Mouse (Mus musculus) kidney, postnatal 0 days (tissue): ENCODE results near the gene Olfml1. TPM values are rescaled to one million over a fixed set of nuclear protein-coding genes. Genes with fewer than 3 reads are reported as not detected.

Source experiments
- ATAC-seq: fragments of 200-750 bp; cut with Nextera tagmentation; replicated peaks from 2 replicates; pipeline ENCODE4 v1.8.0; 2017; ENCODE audit warnings: low read depth, moderate number of reproducible peaks, moderate TSS enrichment, moderate library complexity; ENCODE audit not compliant: low FRiP score
- DNase-seq: peaks from one replicate; pipeline ENCODE4 v3.0.0-alpha.2; 2016; ENCODE audit warnings: low spot score
- H3K27ac ChIP-seq: fragments of 300-500 bp; sonication (generic); 2 replicates; pipeline ENCODE4 v1.5.1; 2014; ENCODE audit warnings: mild to moderate bottlenecking
- H3K27me3 ChIP-seq: fragments of 300-500 bp; sonication (generic); 2 replicates; pipeline ENCODE4 v1.6.1; 2014; ENCODE audit warnings: low read length, mixed read lengths; ENCODE audit not compliant: insufficient read depth
- H3K36me3 ChIP-seq: fragments of 300-500 bp; sonication (generic); 2 replicates; pipeline ENCODE4 v1.6.1; 2014; ENCODE audit warnings: low read length, mixed read lengths; ENCODE audit not compliant: insufficient read depth
- H3K4me1 ChIP-seq: fragments of 300-500 bp; sonication (generic); replicated peaks from 2 replicates; pipeline ENCODE4 v1.6.1; 2014; ENCODE audit warnings: antibody characterized with exemption, low read length, mixed read lengths; ENCODE audit not compliant: insufficient read depth
- H3K4me2 ChIP-seq: fragments of 300-500 bp; sonication (generic); 2 replicates; pipeline ENCODE4 v1.6.1; 2014; ENCODE audit warnings: mild to moderate bottlenecking, low read length, moderate library complexity, mixed read lengths
- H3K4me3 ChIP-seq: fragments of 300-500 bp; sonication (generic); replicated peaks from 2 replicates; pipeline ENCODE4 v1.5.1; 2014; ENCODE audit warnings: low read depth, low read length
- H3K9ac ChIP-seq: fragments of 300-500 bp; sonication (generic); 2 replicates; pipeline ENCODE4 v1.6.1; 2014; ENCODE audit warnings: low read depth, low read length
- H3K9me3 ChIP-seq: fragments of 300-500 bp; sonication (generic); replicated peaks from 2 replicates; pipeline ENCODE4 v1.6.1; 2016; ENCODE audit warnings: low read length, inconsistent platforms, mixed read lengths
- CTCF ChIP-seq: IDR thresholded peaks from 2 replicates; pipeline ENCODE4 v1.5.1; 2016; ENCODE audit warnings: antibody characterized with exemption, low read depth, mild to moderate bottlenecking, moderate library complexity
- WGBS: fragments of 180-500 bp; shearing (Covaris S2); extraction: QIAGEN DNeasy Blood & Tissue Kit; methylation state at CpG from one replicate; pipeline ENCODE4 v1.1.7; 2014; 5-methylcytosine and 5-hydroxymethylcytosine counted together
- polyA plus RNA-seq: library from polyadenylated mRNA; unstranded; fragments of >200 nt; fragmentation: Nextera tagmentation; extraction: Ambion mirVana; gene quantifications from 2 replicates; pipeline ENCODE4 v1.2.1, GENCODE M21; 2015

Gene Olfml1
- polyA plus RNA-seq, 1 experiment from 2014 or later, result 24.9 TPM

DNA sequence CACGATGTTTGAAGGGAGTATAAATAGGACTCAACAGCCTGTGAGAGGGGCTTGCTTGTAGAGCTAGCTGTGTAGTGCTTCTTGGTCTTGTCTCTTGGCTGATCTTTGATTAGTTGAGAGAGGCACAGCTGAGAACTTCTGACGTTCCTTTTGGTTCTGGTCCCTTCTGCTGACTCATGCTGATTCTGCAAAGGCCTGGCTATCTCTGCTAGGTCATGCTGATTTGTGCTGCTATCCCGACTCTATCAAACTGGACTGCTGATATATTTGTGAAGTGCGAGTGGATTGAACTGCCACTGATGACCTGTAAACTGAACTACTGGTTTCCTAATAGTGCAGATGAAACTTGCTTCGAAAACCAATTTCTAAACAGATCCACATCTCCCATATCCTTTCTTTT is 43.6 kb downstream of the Olfml1 start:
- no peak for TF ChIP-seq CTCF
- WGBS, result 83% methylated on average over 5 of the region's 5 CpGs

DNA sequence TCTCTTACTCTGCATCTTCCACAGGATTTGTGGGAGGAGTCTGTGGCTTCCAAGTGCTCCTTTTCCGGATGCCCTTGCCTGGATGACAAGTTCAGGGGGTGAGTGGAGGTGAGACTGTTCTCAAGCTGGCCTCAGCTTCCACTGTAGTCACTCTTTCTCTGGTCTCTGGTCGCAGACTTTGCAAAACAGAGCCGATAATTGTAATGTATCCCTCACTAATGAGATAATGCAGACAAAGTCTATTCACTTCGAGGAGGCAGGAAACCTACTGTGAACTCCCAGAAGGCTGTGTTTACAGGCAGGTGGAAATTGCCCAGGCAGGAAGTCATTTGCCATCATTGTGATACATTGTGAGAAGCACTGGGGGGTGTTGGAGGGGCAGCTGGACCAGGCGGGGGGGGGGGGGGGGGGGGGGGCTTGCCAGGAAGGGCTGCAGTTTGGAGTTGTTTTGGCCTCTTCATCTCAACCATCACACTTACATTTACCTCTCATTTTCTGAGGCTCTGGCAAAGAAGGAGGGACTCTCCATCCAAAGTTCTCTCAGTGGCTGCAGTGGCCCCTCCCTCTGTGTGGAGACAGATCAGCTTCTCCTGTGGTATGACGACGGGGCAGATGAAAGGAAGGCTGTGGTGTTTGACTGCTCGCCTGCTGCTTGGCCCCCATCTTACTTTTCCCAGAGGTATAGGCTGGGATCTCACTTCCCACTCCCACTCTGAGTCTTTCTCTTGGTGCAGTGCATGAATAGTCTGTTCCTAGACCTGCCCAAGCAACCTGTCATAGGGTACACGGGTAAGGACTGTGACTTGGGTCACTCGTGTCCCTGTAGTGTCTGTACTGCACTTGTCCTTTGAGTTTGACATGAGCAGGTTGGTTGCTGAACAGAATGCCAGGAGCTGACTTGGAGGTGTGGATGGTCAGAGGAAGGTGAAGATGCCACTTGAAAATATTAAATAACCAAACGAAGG is 51.1 kb downstream of the Olfml1 start:
- Histone ChIP-seq H3K36me3 (no peaks in the 10 kb centered on the region), H3K9me3 (no peaks in the 10 kb centered on the region), H3K9ac (no peak overlapping the region), H3K27ac (no peak overlapping the region), H3K4me3 (no peak overlapping the region), H3K4me2 (no peak overlapping the region), H3K4me1 (no peaks in the 10 kb centered on the region), H3K27me3 (no peaks in the 10 kb centered on the region)
- WGBS, result 34% methylated on average over 10 of the region's 11 CpGs
- ATAC-seq (no peak), DNase-seq (no peak)
- TF ChIP-seq CTCF, result no peak

More for the DNA sequence above, 43.6 kb downstream of the Olfml1 start:
- Histone ChIP-seq H3K27ac (no peak overlapping the region), H3K4me2 (no peak overlapping the region), H3K27me3 (no peaks in the 10 kb centered on the region), H3K4me3 (no peak overlapping the region), H3K9me3 (no peaks in the 10 kb centered on the region), H3K9ac (no peak overlapping the region), H3K36me3 (no peaks in the 10 kb centered on the region), H3K4me1 (no peaks in the 10 kb centered on the region)
- no peak for DNase-seq
- ATAC-seq, result no peak

GRCm38 (mm10) chr7:107619225-107619624 is 52.0 kb downstream of the Olfml1 start:
- no peak for DNase-seq
- no peak for TF ChIP-seq CTCF
- 76% methylated on average over 4 of the region's 4 CpGs for WGBS
- H3K27me3 ChIP-seq, result no peaks in the 10 kb centered on the region
- H3K27ac ChIP-seq, result no peak overlapping the region
- no peak overlapping the region for H3K4me2 ChIP-seq
- H3K9ac ChIP-seq, result no peak overlapping the region
- H3K4me3 ChIP-seq, result no peak overlapping the region
- no peaks in the 10 kb centered on the region for H3K4me1 ChIP-seq
- no peak for ATAC-seq
- H3K36me3 ChIP-seq, result no peaks in the 10 kb centered on the region
- no peaks in the 10 kb centered on the region for H3K9me3 ChIP-seq

- no peak for DNase-seq
- H3K27ac ChIP-seq, result no peak overlapping the region
- H3K9ac ChIP-seq, result no peak overlapping the region
- H3K9me3 ChIP-seq, result no peaks in the 10 kb centered on the region
- no peak overlapping the region for H3K4me3 ChIP-seq
- no peak overlapping the region for H3K4me2 ChIP-seq
- no peaks in the 10 kb centered on the region for H3K27me3 ChIP-seq
- no peak for TF ChIP-seq CTCF
- WGBS, result 68% methylated on average over 3 of the region's 3 CpGs
- H3K36me3 ChIP-seq, result no peaks in the 10 kb centered on the region
- ATAC-seq, result no peak
- no peaks in the 10 kb centered on the region for H3K4me1 ChIP-seq
Observed at GRCm38 (mm10) chr7:107620137-107620536, 52.9 kb downstream of the Olfml1 start.

DNA sequence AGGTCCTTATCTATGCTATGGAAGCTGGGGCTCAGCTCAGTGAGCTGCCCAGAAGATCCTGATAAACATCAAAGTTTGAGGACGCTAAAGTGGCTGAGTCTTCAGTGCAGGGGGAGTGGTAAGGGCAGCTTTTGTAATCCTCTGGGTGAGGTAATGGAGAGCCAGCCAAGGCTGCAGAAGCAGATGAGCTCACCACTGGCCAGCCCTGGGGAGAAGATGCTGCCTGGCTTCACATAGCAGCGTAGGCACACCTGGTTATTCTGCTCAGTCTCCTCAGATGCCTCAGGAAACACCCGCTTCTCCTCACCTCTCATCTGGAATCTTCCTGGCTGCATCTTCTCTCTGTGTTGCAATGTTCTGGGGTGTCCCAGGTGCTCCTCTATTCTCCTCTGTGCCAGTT is 57.2 kb downstream of the Olfml1 start:
- Histone ChIP-seq H3K4me3 (no peak overlapping the region), H3K9ac (no peak overlapping the region), H3K4me1 (no peaks in the 10 kb centered on the region), H3K4me2 (no peak overlapping the region), H3K27me3 (no peaks in the 10 kb centered on the region), H3K27ac (no peak overlapping the region), H3K9me3 (no peaks in the 10 kb centered on the region), H3K36me3 (no peaks in the 10 kb centered on the region)
- WGBS, result 59% methylated on average over 3 of the region's 3 CpGs
- ATAC-seq, result no peak
- TF ChIP-seq CTCF, result no peak
- DNase-seq, result no peak

DNA sequence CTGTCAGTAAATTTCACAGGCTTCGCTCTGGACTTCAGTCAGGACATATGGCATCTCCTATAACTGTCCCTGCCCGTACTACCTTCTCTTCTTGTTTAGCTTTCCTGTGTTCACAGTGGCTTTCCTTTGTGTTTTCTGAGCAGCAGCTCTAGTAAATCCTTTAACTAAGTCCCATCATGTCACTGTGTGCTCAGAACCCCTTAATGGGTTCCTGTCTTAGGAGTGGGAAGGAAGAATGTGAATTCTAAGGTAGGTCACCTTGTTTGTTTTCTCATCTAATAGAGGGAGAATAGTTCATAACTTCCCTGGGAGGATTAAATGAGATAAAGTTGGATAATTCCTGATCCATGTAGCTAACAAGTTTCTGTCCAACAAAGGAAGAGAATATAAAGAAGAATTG is 57.8 kb downstream of the Olfml1 start, which contains the start of gene 5330417H12Rik:
TSS of gene 5330417H12Rik (minus strand) at position 101 of the 400 bp plus-strand sequence.
- Histone ChIP-seq H3K27me3 (no peaks in the 10 kb centered on the region), H3K9me3 (no peaks in the 10 kb centered on the region), H3K4me2 (no peak within 1 kb of the TSS), H3K4me3 (no peak within 1 kb of the TSS), H3K9ac (no peak within 1 kb of the TSS), H3K27ac (no peak within 1 kb of the TSS), H3K4me1 (no peaks in the 10 kb centered on the region), H3K36me3 (no peaks in the 10 kb centered on the region)
- no peak for ATAC-seq
- WGBS, result 71% methylated on average over 2 of the region's 2 CpGs
- TF ChIP-seq CTCF, result no peak
- no peak for DNase-seq
